Mouse (Mus musculus) thymus, adult 18-20 months (tissue): ENCODE measurements at regions not wholly inside any gene's neighbourhood (a gene's known extent, or its start where the extent isn't known, plus 50 kb on each side); places are given as distances from the start of the nearest gene placed in this dataset.

ENCODE experiments used
- DNase-seq, 2 experiments: peaks; one replicate each; pipeline ENCODE4 v3.0.0; 2022; ENCODE audit warnings: mixed read lengths in 2 of 2

DNA sequence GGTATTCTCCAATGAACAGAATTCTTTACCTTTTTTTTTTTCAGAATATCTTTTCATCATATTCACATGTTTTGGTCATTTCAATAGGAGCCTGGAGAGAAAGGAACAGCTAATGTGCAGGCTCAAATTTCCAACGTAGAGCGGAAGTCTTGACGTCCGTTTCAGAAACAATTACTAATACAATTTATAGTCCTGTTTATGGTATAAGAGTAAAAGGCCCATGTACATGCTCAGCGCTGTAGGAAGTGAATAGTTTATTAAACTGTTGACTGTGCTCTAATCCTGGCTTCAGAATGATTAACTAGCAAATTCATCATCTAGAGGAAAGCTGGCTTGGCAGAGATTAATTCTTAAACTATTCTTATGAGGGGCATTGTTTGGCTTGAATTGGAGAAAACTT is 142.1 kb downstream of the Pik3r1 start:
- DNase-seq, result no peak

DNA sequence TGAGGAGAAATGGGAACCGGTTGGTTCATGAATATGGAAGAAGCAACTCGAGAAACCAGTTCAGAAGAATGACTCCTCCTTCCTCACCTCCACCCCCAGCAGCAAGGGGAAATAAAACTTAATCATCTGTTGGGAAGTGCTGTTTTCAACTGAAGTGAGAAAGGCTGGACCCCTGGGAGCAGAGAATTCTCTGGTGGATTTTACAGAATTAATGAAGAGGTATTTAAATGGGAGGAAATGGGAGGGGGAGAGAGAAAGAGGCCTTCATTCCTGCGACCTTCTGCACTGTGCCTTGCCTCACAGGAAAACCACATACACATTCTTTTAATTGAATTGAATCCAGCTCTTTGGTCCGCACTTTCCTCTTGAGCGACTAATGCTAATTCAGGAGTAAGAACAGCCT is 143.8 kb downstream of the Pik3r1 start:
- no peak for DNase-seq

DNA sequence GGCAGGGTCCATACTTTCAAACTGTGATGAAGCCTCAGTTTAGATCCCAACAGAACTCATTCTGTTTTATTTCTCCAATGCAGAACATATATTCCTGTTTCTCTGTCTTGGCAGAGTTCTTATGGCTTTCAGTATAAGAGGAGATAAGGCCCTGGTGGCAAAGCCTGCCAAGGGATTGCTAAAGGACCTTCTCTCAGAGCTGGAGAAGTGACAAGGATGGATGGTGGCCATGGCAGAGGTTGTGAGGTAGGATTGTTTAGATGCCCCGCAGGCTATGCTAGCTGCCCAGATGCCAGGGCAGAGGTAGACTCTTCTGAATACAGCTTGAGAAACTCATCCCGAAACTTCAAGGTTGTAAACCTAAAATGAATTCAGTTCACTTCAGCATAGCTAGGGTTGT is 145.4 kb downstream of the Pik3r1 start:
- no peak for DNase-seq

DNA sequence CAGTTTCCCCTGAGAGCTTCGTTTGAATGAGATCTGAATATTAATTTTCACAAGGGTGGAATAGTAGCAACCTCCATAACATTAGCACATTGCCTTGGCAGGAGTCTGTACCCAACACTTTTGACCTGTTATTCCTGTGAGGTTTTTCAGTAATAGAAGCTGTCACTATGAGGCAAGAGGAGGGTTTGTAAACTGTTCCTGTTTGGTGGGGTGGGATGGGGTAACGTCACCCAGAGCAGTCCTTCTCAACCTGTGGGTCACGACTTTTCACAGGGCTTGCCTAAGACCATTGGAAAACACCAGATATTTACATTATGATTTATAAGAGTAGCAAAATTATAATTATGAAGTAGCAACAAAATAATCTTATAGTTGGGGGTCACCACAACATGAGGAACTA is 147.4 kb downstream of the Pik3r1 start:
- DNase-seq, result no peak

DNA sequence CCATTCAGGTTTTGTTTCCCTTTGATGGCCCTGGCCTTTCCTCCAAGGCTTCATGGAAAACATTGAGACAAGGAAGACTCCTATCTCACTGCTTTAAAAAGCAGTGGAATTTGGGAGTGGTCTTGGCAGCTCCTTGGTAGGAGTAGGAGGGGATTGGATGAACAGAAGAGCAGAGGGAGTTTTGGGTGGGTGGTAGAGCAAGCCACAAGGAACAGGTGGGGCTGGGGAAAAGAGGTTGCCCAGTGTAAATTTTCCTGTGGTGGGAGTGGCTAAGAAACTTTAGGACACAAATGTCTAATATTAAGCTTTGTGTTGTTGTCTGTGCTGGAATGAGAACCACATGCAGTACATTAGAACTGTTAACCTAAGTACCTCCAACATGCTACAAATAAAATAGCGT is 148.9 kb downstream of the Pik3r1 start:
- DNase-seq, result no peak

DNA sequence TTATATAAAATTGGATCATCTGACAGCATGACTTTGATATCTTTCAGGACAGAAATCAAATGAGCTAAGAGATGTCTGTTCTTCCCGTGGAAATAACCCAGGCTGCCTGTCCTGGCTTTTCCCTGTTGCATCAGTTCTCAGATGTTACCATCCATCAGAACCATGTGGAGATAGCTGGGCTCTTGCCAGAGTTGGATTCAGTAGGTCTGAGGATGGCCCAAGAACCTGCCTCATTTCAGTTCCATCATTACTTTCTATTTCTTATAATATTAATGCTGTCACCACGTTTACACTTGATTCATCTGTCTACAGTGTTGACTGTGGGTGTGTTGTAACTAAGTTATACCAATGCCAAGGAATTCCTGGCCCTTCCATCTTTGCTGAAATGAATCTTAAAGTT is 155.2 kb downstream of the Pik3r1 start:
- no peak for DNase-seq

DNA sequence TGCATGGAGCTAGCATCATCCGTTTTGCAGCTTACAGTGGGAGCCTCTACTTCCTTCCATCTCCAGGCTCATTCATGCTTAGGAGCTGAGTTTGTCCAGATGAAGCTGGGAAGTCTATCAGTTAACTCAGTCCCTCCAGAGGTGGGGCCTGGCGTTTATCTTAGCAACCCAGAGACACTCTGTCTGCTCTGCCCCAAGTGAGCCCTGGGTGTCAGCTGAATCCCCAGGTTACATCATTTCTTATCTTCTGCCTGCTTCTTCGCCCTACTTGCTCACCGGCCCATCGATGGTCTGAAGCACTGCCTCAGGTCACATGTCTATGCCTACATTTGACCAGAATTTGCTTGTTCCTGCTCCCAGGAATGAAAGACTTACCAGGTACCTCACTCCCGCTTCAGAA is 156.3 kb downstream of the Pik3r1 start:
- DNase-seq, result no peak

DNA sequence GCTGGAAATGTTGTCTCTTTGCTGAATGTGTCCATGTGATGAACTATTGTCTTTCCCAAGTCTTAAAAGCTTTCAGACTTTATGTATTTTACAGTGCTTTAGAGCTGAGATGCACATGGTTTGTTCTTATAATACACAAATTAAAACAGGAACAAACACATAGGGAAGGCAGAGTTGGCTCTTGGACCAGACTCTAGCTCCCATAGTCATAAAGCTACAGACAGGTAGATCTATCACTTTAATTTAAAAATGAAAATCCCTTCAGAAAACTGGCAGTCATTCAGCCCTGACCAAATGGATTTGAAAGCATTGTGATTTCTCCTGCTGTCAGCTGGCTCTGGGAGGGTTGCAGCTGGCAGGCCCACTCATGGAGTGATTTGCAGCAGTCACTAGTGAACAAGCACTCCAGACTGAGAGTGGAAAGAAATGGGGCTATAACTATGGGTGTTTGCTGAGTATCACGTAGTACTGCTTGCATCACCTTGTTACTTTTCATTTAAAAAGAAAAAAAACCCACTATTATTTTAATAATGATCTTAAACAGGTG is 161.8 kb downstream of the Pik3r1 start:
- DNase-seq, result no peak

DNA sequence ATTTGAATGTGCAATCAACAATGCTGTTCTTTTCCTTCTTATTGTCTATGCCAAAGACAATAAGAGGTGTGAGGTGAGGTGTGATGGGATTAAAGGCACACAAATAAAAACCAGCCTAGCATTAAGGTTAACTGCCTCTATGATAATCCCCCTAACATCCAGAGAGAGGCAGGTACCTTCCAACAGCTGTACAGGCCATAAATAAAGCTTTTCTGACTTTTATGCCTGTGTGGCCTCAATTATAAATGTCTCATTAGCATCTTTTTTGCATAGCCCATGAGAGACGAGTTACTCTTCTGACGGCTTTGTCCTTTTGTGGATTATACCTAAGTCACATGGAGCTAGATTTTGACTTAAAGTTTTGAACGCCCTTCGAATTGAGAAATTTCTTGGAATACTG is 162.3 kb downstream of the Pik3r1 start:
- no peak for DNase-seq

DNA sequence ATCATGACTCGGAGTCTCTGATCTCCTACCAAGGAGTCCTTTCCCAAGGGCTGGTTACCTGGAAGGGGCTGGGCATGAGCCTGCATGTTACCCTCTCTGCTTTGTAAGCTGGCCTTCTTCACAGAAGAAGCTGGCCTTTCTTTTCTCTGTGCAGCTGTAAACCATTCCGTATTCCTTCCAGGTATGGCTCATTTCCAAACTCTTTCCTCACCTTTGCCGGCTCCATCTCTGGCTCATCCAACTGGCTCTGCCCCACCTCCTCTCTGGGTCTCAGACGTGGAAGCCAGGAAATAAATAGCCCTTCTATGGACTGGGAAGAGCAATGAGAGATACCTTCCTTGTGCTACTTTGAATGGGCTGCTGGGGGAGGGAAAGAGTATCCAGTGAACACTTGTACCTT is 163.0 kb downstream of the Pik3r1 start:
- no peak for DNase-seq

DNA sequence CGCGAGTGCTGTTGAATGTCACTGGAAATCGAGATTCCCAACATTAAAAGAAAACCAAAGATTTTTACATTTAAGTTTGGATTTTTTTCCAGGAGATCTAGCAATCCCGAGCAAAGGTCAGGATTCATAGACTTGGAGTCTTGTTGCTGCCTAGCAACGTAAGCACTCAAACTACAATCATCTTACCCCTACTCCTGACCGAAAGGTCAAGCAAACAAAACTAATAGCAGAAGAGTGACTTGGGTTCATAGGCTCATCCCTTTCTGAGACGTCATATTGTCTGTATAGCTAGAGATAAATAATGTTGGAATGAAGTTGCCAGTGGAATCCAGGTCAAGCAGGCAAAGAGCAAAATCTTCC is 169.9 kb downstream of the Pik3r1 start:
- no peak for DNase-seq

DNA sequence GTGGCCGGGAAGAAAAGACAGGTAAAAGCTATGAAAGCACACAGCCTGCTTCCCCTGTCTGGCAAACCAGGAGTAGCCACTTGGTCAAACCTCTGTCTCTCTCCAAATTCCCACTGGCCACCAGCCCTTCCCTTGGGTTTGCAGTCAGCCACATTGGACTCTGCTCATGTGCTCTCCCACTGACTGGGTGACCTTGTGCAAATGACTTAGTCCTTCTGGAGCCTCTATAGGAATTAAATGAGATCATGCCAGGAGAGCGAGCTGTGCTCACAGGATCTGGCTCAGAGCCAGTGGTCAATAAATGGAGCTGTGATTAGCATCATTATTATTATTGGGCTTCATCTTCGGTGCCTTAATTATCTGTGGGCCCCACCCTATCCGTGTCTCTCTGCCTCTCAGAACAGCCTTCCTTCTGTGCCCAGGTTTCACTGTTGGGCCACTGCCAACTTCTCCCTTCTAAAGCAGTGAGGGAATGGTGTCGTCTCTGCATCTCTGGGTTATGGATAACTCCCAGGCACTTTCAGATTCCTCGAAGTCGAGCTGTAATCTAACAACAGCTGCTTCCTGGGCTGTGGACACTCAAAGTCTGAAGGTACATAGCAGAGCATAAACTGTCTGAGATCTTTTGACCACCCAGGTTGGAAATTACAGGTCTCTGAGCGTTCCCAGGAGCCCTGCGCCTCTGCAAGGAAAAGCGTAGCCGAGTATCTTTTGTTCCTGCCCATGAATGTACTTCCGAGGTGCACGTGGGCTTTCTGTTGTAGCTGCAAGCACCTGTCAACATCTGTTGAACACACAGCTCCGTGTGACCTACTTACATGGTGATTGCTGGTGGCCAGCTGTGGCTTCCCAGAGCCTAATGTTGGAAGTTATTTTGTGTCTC is 170.5 kb downstream of the Pik3r1 start:
- DNase-seq, result peak; percentile 43 to 51

DNA sequence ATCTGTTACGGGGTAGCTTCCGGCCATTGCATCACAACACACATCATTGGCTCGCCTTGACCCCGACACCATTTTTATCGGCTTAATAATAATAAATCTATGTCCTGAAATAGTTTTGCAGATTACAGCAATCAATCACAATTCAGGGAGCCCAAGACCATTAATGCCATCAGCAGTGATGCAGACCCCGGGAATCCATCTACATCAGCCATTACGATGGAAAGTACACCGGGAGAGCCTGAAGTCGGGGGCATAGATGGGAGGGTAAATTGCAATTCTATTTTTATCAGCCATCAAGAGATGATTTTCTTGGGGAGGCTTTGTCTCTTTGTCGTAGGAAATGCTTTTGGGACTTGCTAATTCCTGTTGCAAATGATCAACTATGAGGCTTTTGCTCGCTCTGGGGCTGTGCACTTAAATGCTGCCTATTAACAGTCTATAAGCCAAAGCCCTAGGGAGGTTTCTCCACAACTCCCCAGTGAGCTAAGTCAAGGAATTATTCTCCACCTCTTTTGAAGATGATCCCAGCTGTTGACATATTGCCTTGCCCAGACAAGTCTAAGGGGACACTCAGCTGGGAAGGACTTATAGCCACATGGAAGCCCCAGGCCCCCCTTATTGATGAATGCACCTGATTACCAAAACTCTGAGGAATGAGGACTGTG is 173.4 kb downstream of the Pik3r1 start:
- DNase-seq, result no peak

DNA sequence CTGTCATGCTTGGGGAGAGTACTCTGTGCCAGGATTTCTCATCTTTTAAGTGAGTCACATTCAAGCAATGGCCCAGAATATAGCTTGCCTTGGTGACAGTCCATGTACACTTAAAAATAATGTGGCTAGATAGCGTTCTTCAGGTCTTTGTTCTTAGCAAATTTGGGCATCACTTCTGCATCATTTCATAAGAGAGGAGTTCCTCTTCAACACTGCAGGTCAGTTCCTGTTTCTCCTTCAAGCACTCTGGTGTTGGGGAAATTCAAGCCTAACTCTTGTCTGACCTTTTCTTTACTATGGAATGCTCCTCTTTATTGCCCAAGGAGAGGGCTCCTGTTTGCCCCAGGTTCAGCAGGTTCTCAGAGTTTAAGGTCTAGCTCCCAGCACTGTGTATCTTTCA is 175.7 kb downstream of the Pik3r1 start:
- no peak for DNase-seq

DNA sequence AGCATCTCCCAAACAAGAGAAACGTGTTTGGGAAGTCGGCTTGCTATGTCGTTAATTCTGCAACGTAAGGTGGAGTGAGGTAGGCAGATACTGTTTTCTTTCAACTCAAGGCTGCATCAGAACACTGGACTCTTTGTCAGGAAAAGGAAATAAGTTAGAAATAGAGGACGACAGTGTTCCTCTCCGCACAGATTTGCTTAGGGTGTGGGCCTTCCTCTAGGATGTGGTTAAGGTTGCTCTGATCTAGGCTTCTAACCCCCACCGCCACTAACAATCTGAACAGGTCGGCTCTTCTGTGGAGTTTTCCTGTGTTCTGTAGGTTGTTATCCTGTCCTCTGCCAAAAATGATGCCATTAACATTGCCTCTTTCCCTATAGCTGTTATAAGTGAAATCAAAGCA is 179.1 kb downstream of the Pik3r1 start:
- DNase-seq, result no peak

DNA sequence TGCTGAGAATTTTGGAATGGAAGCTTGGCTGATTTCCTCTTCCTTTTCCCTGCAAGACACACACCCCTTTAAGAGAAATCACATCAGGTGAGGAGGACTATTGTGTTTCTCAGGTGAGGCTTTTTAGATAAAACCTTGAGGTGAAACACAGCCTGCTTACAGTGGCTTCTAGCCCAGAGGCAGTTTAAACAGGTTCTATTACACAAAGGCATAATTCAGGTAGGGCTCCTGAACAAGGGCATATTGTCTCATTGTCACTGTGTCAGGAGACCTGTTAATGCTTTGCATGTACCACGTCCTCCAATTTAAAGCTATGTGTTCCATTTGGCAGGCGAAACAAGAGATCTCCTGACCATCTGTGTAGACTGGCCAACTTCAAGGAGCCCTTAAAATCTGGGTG is 181.2 kb downstream of the Pik3r1 start:
- DNase-seq, result no peak

DNA sequence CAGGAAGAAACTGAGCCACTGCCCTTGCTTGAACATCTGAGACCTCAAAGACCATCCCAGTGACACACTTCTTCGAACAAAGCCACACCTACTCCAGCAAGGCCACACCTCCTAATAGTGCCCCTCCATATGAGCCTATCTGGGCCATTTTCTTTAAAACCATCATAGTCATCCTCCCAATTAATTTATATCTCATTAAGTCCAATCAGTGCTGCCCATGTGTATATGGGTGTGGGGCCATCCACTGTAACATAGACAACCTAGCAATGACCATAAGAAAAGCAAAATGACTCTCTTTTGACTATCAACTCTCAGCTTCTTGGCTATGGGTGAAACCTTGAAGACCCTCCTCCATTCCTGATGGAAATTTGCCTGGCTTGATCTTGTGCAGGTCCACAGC is 191.5 kb downstream of the Pik3r1 start:
- no peak for DNase-seq

DNA sequence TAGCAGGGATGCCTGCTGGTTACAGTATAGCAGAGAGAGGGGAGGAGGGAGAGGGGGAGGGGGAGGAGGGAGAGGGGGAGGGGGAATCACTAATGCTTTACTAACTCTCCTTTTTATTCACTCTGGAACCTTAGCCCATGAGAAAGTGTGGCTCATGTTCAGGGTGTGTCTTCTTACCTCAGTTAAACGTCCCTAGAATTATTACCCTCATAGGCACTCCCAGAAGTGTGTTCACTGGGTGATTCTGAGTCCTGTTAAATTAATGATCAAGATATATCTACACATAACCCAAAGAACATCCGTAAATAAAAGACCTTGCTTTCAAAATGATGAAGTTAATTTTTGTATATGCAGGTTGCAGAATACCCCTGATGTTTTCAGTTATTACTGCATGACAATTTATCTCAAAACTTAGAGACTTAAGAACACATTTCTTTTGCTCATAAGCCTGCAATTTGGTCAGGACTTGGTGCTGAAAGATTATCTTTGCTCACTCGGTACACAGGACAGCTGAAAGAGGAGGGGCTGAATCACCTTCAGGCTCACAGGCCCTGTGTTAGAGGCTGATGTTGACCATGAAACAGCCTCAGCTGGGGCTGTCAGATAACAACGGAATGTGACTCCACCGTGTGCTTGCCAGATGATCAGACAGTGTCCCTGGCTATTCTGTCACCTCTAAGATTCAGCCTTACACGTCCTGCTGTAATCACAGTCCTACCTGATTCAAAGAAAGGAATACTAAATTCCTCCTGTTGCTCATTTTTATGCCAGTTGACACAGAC is 195.0 kb downstream of the Pik3r1 start:
- DNase-seq, result no peak

DNA sequence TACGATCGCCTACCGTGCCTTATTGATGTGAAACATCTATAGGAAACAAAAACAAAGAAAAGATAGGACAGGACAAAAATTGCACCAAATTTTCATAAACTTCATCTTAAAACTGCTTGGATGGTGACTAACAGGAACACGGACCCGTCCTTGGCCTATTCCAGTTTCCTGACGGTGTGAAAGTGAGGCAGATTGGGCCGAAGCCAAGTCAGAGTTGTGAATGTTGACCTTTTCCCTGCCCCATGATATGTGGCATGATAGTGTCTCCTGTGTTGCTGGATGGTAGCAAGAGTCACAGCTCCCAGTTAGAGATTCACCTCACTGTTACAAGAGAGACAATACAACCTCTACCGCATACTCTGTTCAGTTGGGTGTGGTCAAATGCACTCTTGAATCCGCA is 195.8 kb downstream of the Pik3r1 start:
- DNase-seq, result no peak

DNA sequence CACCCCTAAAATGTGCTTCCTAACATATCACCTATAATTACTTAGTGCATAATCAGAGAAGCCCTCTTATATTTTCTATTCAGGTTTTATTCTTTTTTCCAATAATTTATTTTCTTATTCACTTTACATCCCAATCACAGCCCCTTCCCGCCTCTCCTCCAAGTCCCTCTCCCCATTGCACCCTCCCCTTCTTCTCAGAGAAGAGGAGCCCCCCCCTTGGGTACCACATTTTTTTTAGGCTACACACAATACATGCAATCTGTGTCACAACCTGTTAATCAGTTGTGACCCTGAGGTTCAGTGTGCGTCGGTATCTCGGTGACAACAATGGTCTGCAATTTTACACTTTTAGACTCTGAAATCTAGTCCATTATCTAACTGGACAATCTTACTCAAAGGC is 198.0 kb downstream of the Pik3r1 start:
- no peak for DNase-seq

DNA sequence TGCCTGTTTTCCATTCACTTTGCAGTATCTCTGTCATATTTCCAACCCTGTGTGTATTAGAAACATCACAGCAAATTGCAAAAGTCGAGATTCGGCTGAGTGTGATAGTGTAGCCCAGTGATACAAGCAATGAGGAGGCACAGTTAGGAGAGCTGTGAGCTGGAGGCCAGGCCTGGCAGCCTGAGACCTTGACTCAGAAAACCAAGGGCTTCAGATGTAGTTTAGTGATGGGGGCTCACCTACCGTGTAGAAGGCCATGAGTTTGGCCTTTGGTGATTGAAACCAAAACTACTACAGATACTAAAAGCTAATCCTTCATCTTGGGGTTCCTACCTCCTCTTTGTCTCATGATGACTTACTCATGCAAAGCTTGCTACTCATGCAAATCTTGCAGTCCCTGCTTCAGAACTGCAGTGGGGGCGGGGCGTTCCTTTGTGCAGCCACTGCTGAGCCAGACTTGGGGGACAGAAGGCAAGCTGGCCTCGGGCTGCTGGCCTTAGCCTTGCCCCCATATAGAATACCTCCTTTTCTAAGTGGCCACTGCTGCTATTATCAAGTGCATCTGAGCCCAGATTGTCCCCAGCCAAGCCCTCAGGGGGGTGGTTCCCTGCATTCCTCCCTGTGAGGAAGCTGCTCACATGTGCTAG is 198.9 kb downstream of the Pik3r1 start:
- no peak for DNase-seq

DNA sequence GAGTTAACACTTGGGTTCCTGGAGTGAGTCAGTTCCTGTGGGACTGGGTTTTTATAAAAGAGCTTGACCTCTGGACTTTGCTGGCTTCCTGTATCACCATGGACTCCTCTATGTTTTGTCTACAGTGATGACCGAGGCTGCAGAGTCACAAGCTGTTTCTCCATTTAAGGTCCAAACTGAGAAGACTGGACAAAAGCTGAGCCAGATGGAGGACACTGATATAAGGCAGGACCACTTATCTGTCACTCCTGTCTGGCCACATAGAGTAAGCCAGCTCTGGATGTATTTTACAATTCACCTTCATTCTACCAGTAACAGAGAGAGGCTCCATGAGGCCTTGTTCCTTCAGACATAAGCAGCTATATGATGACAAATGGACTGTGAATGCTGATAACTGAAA is 202.7 kb downstream of the Pik3r1 start:
- no peak for DNase-seq

DNA sequence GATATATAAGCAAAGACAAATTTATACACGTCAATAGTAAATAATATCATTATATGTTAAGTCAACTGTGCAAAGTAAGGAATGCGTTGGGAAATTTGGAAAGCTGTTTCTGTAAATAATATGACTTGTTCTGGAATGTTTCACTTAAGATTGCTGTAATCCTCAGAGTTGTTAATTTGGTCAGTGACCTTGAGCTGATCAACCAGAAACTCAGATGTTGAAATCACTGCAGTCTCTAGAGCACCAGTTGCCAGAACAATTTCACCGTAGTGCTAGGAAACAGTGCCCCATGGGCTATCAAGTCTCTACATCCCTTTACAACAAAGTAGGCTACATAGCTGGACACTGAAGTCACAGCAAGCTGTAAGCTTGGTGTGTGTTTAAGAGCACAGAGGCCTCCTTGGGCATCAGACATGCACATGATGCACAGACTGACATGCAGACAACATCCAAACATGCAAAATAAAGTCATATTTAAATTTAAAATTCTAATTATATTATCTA is 212.6 kb downstream of the Pik3r1 start:
- no peak for DNase-seq
